Mouse (Mus musculus): Measurements from ENCODE around the gene 9630041A04Rik. TPM values are rescaled to one million over a fixed set of nuclear protein-coding genes. Genes with fewer than 3 reads are reported as not detected.

Gene 9630041A04Rik
- not detected in 2 replicates for polyA plus RNA-seq (2015; fragmentation: Nextera tagmentation; extraction: Ambion mirVana)

- Histone ChIP-seq H3K27ac (peak within 1 kb of the TSS; percentile 86), H3K4me3 (no peak within 1 kb of the TSS), H3K4me2 (peak within 1 kb of the TSS; percentile 38), H3K27me3 (no peaks in the 10 kb centered on the region), H3K9me3 (no peaks in the 10 kb centered on the region), H3K36me3 (no peaks in the 10 kb centered on the region), H3K9ac (no peak within 1 kb of the TSS), H3K4me1 (peaks cover 19% of the 10 kb centered on the region; the same call in 1 of the 2 replicates)
- ATAC-seq (ENCODE audit: borderline replicate concordance, extremely low read depth, low FRiP score, low TSS enrichment), result no peak
- WGBS, result 72% methylated on average over 15 of the region's 15 CpGs
Measured at GRCm38 (mm10) chr9:101861596-101862471, at the start of gene 9630041A04Rik. TSS of gene 9630041A04Rik (plus strand) at chr9:101861841.

- no peak for ATAC-seq (ENCODE audit: borderline replicate concordance, extremely low read depth, low FRiP score, low TSS enrichment)
- WGBS, result 78% methylated on average over 7 of the region's 7 CpGs
- no peak overlapping the region for H3K4me3 ChIP-seq
- no peaks in the 10 kb centered on the region for H3K4me1 ChIP-seq
- no peak overlapping the region for H3K9ac ChIP-seq
- no peaks in the 10 kb centered on the region for H3K9me3 ChIP-seq
- H3K27me3 ChIP-seq, result no peaks in the 10 kb centered on the region
- H3K4me2 ChIP-seq, result no peak overlapping the region
- H3K27ac ChIP-seq, result no peak overlapping the region
- no peaks in the 10 kb centered on the region for H3K36me3 ChIP-seq
Measured at GRCm38 (mm10) chr9:101823896-101824295, 37.7 kb upstream of the 9630041A04Rik start.

GRCm38 (mm10) chr9:101825626-101826025 lies 36.0 kb upstream of the 9630041A04Rik start:
- Histone ChIP-seq H3K36me3 (no peaks in the 10 kb centered on the region), H3K4me1 (no peaks in the 10 kb centered on the region), H3K9me3 (no peaks in the 10 kb centered on the region), H3K4me3 (no peak overlapping the region), H3K27me3 (no peaks in the 10 kb centered on the region), H3K27ac (no peak overlapping the region), H3K9ac (no peak overlapping the region), H3K4me2 (no peak overlapping the region)
- WGBS, result 90% methylated on average over 8 of the region's 8 CpGs
- no peak for ATAC-seq (ENCODE audit: borderline replicate concordance, extremely low read depth, low FRiP score, low TSS enrichment)

GRCm38 (mm10) chr9:101833619-101834018 lies 28.0 kb upstream of the 9630041A04Rik start:
- no peak overlapping the region for H3K27ac ChIP-seq
- no peaks in the 10 kb centered on the region for H3K4me1 ChIP-seq
- no peaks in the 10 kb centered on the region for H3K27me3 ChIP-seq
- no peak for ATAC-seq (ENCODE audit: borderline replicate concordance, extremely low read depth, low FRiP score, low TSS enrichment)
- no peaks in the 10 kb centered on the region for H3K36me3 ChIP-seq
- H3K9me3 ChIP-seq, result no peaks in the 10 kb centered on the region
- 70% methylated on average over 2 of the region's 2 CpGs for WGBS
- no peak overlapping the region for H3K9ac ChIP-seq
- no peak overlapping the region for H3K4me2 ChIP-seq
- H3K4me3 ChIP-seq, result no peak overlapping the region

- H3K36me3 ChIP-seq, result no peaks in the 10 kb centered on the region
- H3K27me3 ChIP-seq, result no peaks in the 10 kb centered on the region
- H3K9ac ChIP-seq, result no peak overlapping the region
- no peak overlapping the region for H3K4me3 ChIP-seq
- H3K4me2 ChIP-seq, result no peak overlapping the region
- no peak for ATAC-seq (ENCODE audit: borderline replicate concordance, extremely low read depth, low FRiP score, low TSS enrichment)
- no peaks in the 10 kb centered on the region for H3K4me1 ChIP-seq
- no peak overlapping the region for H3K27ac ChIP-seq
- H3K9me3 ChIP-seq, result no peaks in the 10 kb centered on the region
- WGBS, result 87% methylated on average over 11 of the region's 11 CpGs
Measured at GRCm38 (mm10) chr9:101841101-101841500, 20.5 kb upstream of the 9630041A04Rik start.

- no peak for ATAC-seq (ENCODE audit: borderline replicate concordance, extremely low read depth, low FRiP score, low TSS enrichment)
- no peak overlapping the region for H3K4me3 ChIP-seq
- H3K27me3 ChIP-seq, result no peaks in the 10 kb centered on the region
- no peak overlapping the region for H3K27ac ChIP-seq
- no peaks in the 10 kb centered on the region for H3K4me1 ChIP-seq
- H3K4me2 ChIP-seq, result no peak overlapping the region
- H3K36me3 ChIP-seq, result no peaks in the 10 kb centered on the region
- WGBS, result 37% methylated on average over 4 of the region's 4 CpGs
- H3K9me3 ChIP-seq, result no peaks in the 10 kb centered on the region
- H3K9ac ChIP-seq, result no peak overlapping the region
Measured at GRCm38 (mm10) chr9:101843893-101844292, 17.7 kb upstream of the 9630041A04Rik start.

GRCm38 (mm10) chr9:101845691-101846090 lies 15.9 kb upstream of the 9630041A04Rik start:
- no peak overlapping the region for H3K4me3 ChIP-seq
- no peaks in the 10 kb centered on the region for H3K36me3 ChIP-seq
- 74% methylated on average over 6 of the region's 6 CpGs for WGBS
- H3K4me1 ChIP-seq, result no peaks in the 10 kb centered on the region
- no peak overlapping the region for H3K4me2 ChIP-seq
- no peaks in the 10 kb centered on the region for H3K9me3 ChIP-seq
- no peaks in the 10 kb centered on the region for H3K27me3 ChIP-seq
- H3K9ac ChIP-seq, result no peak overlapping the region
- no peak for ATAC-seq (ENCODE audit: borderline replicate concordance, extremely low read depth, low FRiP score, low TSS enrichment)
- no peak overlapping the region for H3K27ac ChIP-seq

GRCm38 (mm10) chr9:101862481-101863065 lies 932 bp downstream of the 9630041A04Rik start:
- peak; percentile 77; the same call in 1 of the 2 replicates for ATAC-seq (ENCODE audit: borderline replicate concordance, extremely low read depth, low FRiP score, low TSS enrichment)
- peaks cover 19% of the 10 kb centered on the region; the same call in 1 of the 2 replicates for H3K4me1 ChIP-seq
- H3K27me3 ChIP-seq, result no peaks in the 10 kb centered on the region
- H3K9ac ChIP-seq, result no peak overlapping the region
- H3K27ac ChIP-seq, result peak overlapping the region; percentile 86
- no peak overlapping the region for H3K4me3 ChIP-seq
- WGBS, result 37% methylated on average over 12 of the region's 12 CpGs
- H3K4me2 ChIP-seq, result peak overlapping the region; percentile 38
- no peaks in the 10 kb centered on the region for H3K36me3 ChIP-seq
- H3K9me3 ChIP-seq, result no peaks in the 10 kb centered on the region

- Histone ChIP-seq H3K27me3 (no peaks in the 10 kb centered on the region), H3K27ac (peak overlapping the region; percentile 86), H3K4me3 (no peak overlapping the region), H3K36me3 (no peaks in the 10 kb centered on the region), H3K9me3 (no peaks in the 10 kb centered on the region), H3K4me1 (peaks cover 19% of the 10 kb centered on the region; the same call in 1 of the 2 replicates), H3K9ac (no peak overlapping the region), H3K4me2 (peak overlapping the region; percentile 38)
- WGBS, result 44% methylated on average over 5 of the region's 5 CpGs
- ATAC-seq (ENCODE audit: borderline replicate concordance, extremely low read depth, low FRiP score, low TSS enrichment), result peak; percentile 69; the same call in 1 of the 2 replicates
Measured at GRCm38 (mm10) chr9:101863130-101863529, 1.5 kb downstream of the 9630041A04Rik start.

GRCm38 (mm10) chr9:101868593-101868992 lies 7.0 kb downstream of the 9630041A04Rik start:
- WGBS, result 80% methylated on average over 6 of the region's 6 CpGs
- no peak for ATAC-seq (ENCODE audit: borderline replicate concordance, extremely low read depth, low FRiP score, low TSS enrichment)
- H3K27me3 ChIP-seq, result no peaks in the 10 kb centered on the region
- no peaks in the 10 kb centered on the region for H3K9me3 ChIP-seq
- H3K9ac ChIP-seq, result no peak overlapping the region
- H3K27ac ChIP-seq, result no peak overlapping the region
- no peak overlapping the region for H3K4me3 ChIP-seq
- no peak overlapping the region for H3K4me2 ChIP-seq
- H3K4me1 ChIP-seq, result peaks cover 5% of the 10 kb centered on the region; the same call in 1 of the 2 replicates
- no peaks in the 10 kb centered on the region for H3K36me3 ChIP-seq

GRCm38 (mm10) chr9:101870034-101870433 lies 8.4 kb downstream of the 9630041A04Rik start:
- no peak overlapping the region for H3K9ac ChIP-seq
- H3K9me3 ChIP-seq, result no peaks in the 10 kb centered on the region
- no peaks in the 10 kb centered on the region for H3K27me3 ChIP-seq
- no peaks in the 10 kb centered on the region for H3K36me3 ChIP-seq
- H3K4me3 ChIP-seq, result no peak overlapping the region
- no peak overlapping the region for H3K27ac ChIP-seq
- ATAC-seq (ENCODE audit: borderline replicate concordance, extremely low read depth, low FRiP score, low TSS enrichment), result no peak
- H3K4me1 ChIP-seq, result no peaks in the 10 kb centered on the region
- 50% methylated on average over 4 of the region's 4 CpGs for WGBS
- H3K4me2 ChIP-seq, result no peak overlapping the region

- ATAC-seq (ENCODE audit: borderline replicate concordance, extremely low read depth, low FRiP score, low TSS enrichment), result no peak
- Histone ChIP-seq H3K9ac (no peak overlapping the region), H3K9me3 (no peaks in the 10 kb centered on the region), H3K27me3 (no peaks in the 10 kb centered on the region), H3K27ac (no peak overlapping the region), H3K36me3 (no peaks in the 10 kb centered on the region), H3K4me3 (no peak overlapping the region), H3K4me1 (no peaks in the 10 kb centered on the region), H3K4me2 (no peak overlapping the region)
- WGBS, result 87% methylated on average over 1 of the region's 1 CpGs
Measured at GRCm38 (mm10) chr9:101875306-101875705, 13.7 kb downstream of the 9630041A04Rik start.

Data from lung, embryonic 15.5 days (tissue).